Mouse (Mus musculus) ovary, postnatal 14 days (tissue): ENCODE data around the gene Dpep2nb.
"Not testable (repeated sequence)": the region's sequence is repeated elsewhere in the genome, so short reads cannot be mapped to it uniquely, and the experiment has no call there.

ENCODE experiments used
- DNase-seq: peaks from one replicate; pipeline ENCODE4 v3.0.0; 2022; ENCODE audit warnings: low spot score

Gene Dpep2nb

GRCm38 (mm10) chr8:106006413-106006812, 638 bp upstream of the Dpep2nb start:
- DNase-seq = no peak

GRCm38 (mm10) chr8:106004538-106005207, 1.1 kb downstream of the Dpep2nb start:
- no peak for DNase-seq

- no peak for DNase-seq
These were observed 3.9 kb downstream of the Dpep2nb start for GRCm38 (mm10) chr8:106001908-106002307.

GRCm38 (mm10) chr8:105998971-105999370, 6.8 kb downstream of the Dpep2nb start:
- no peak for DNase-seq

GRCm38 (mm10) chr8:105996359-105996758, 9.4 kb downstream of the Dpep2nb start:
- DNase-seq = no peak

GRCm38 (mm10) chr8:105993226-105993625, 12.5 kb downstream of the Dpep2nb start:
- DNase-seq = no peak

GRCm38 (mm10) chr8:105992499-105992898, 13.3 kb downstream of the Dpep2nb start:
- no peak for DNase-seq

GRCm38 (mm10) chr8:105991546-105991945, 14.2 kb downstream of the Dpep2nb start:
- no peak for DNase-seq

GRCm38 (mm10) chr8:105990856-105991387, 14.9 kb downstream of the Dpep2nb start, which contains the start of gene Dus2:
Gene Dus2 (plus strand): TSS chr8:105991337.
- peak; percentile 79 for DNase-seq

GRCm38 (mm10) chr8:105988546-105988945, 17.2 kb downstream of the Dpep2nb start:
- no peak for DNase-seq

- DNase-seq = not testable (repeated sequence)
These were observed 22.4 kb downstream of the Dpep2nb start for GRCm38 (mm10) chr8:105983406-105983805.

GRCm38 (mm10) chr8:105981146-105981545, 24.6 kb downstream of the Dpep2nb start:
- DNase-seq = no peak

GRCm38 (mm10) chr8:105979325-105979724, 26.4 kb downstream of the Dpep2nb start, which contains the start of gene Dpep3:
Gene Dpep3 (minus strand): TSS chr8:105979429.
- DNase-seq = no peak

- no peak for DNase-seq
These were observed 30.4 kb downstream of the Dpep2nb start for GRCm38 (mm10) chr8:105975363-105975762.

- no peak for DNase-seq
These were observed 34.6 kb downstream of the Dpep2nb start for GRCm38 (mm10) chr8:105971019-105971720.

GRCm38 (mm10) chr8:105969367-105969766, 36.4 kb downstream of the Dpep2nb start:
- DNase-seq = no peak

- DNase-seq = peak; percentile 37
These were observed 39.0 kb downstream of the Dpep2nb start for GRCm38 (mm10) chr8:105966692-105967311.

GRCm38 (mm10) chr8:105965905-105966341, 39.9 kb downstream of the Dpep2nb start, which contains the start of gene Slc12a4:
Gene Slc12a4 (minus strand): TSS chr8:105966097.
- peak; percentile 68 for DNase-seq

GRCm38 (mm10) chr8:105965266-105965904, 40.4 kb downstream of the Dpep2nb start:
- DNase-seq = peak; percentile 29

- DNase-seq = no peak
These were observed 41.1 kb downstream of the Dpep2nb start for GRCm38 (mm10) chr8:105964506-105965265.

GRCm38 (mm10) chr8:105961536-105961935, 44.2 kb downstream of the Dpep2nb start:
- DNase-seq = no peak
